Mouse (Mus musculus): Measurements from ENCODE around the gene Tmem109.

DNA sequence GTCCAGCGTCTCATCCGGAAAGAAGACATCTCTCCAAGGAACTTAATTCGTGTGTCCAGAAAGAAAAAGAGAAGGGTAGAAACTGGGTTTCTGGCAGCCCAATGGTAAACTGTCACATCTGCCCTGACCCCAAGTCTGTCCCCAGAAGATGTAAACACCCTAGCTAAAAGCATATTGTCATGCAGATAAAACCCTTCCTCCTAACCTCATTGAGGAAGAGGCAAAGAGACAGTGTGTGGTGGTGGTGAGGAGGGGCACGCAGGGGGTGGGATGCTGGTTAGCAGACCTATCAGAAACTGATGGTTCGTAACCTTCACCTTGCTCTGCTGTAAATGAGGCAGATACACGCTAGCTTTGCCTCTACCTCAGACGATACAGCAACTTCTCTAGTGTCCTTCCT lies 60.5 kb downstream of the Tmem109 start:
- TF ChIP-seq CTCF (IDR thresholded peaks at IDR 0.05; ENCODE audit: low read depth), result no peak
- TF ChIP-seq EP300 (IDR thresholded peaks at IDR 0.05; ENCODE audit: low read depth), result no peak
